Mouse (Mus musculus) heart, postnatal 14 days (tissue): ENCODE measurements around the gene Dgkz. TPM values are rescaled to one million over a fixed set of nuclear protein-coding genes. Genes with fewer than 3 reads are reported as not detected.

ENCODE experiments used
- DNase-seq, 2 experiments: peaks; one replicate each; pipeline ENCODE4 v3.0.0; 2021 to 2022
- intact Hi-C: fragments of 180-260 bp; cut with DNase I; formaldehyde crosslinking; loops from one replicate; pipeline ENCODE4 v1.15.1; 2025
- microRNA-seq, 2 experiments: library from miRNA; unstranded; fragments of <30 nt; microRNA quantifications; one replicate each; pipeline ENCODE4 v1.2.0; 2021 to 2022
- total RNA-seq, 2 experiments: library from RNA; stranded (reverse); gene quantifications; 2 replicates each; pipeline ENCODE4 v1.2.3; 2021

The Dgkz gene
- total RNA-seq, 2 experiments from 2014 or later: 62.3 to 63.1 TPM

GRCm38 (mm10) chr2:91903171-91903925 is 72.3 kb downstream of the Dgkz start:
- intact Hi-C loops: no loop called here
- no peak for DNase-seq

- intact Hi-C loops: no loop called here
Observed at GRCm38 (mm10) chr2:91902336-91902735, 73.3 kb downstream of the Dgkz start.

GRCm38 (mm10) chr2:91900431-91900830 is 75.2 kb downstream of the Dgkz start:
- intact Hi-C loops: no loop called here
- no peak for DNase-seq

More at GRCm38 (mm10) chr2:91902336-91902735, 73.3 kb downstream of the Dgkz start:
- no peak for DNase-seq

GRCm38 (mm10) chr2:91899141-91899540 is 76.5 kb downstream of the Dgkz start:
- no peak for DNase-seq
- intact Hi-C loops: no loop called here

- no peak for DNase-seq
- intact Hi-C loops: no loop called here
Observed at GRCm38 (mm10) chr2:91897968-91898367, 77.7 kb downstream of the Dgkz start.

- intact Hi-C loops: no loop called here
- DNase-seq: no peak
Observed at GRCm38 (mm10) chr2:91895401-91895800, 80.3 kb downstream of the Dgkz start.

GRCm38 (mm10) chr2:91894716-91895115 is 80.9 kb downstream of the Dgkz start:
- intact Hi-C loops: no loop called here
- no peak for DNase-seq

- no peak for DNase-seq
- intact Hi-C loops: no loop called here
Observed at GRCm38 (mm10) chr2:91884616-91885015, 91.0 kb downstream of the Dgkz start.

- intact Hi-C loops: no loop called here
- no peak for DNase-seq
Observed at GRCm38 (mm10) chr2:91883961-91884360, 91.7 kb downstream of the Dgkz start.

Small RNA genes within 50 kb of the gene (microRNA-seq; reads per million reads assigned to microRNA genes)
- 0 to 0.36 reads per million in 2 experiments for gene Mir6999

Other genes with a start within 250 kb of the Dgkz start
- 10 to 100 TPM; 19.4 to 19.6 TPM for gene Ambra1, start 245.7 kb downstream of the Dgkz start, total RNA-seq
- gene Chrm4, start 48.6 kb downstream of the Dgkz start, total RNA-seq: not detected
- gene Mdk, start 43.6 kb downstream of the Dgkz start, total RNA-seq: 10 to 100 TPM; 15.7 to 16.8 TPM
- gene Gm9821, start 30.2 kb downstream of the Dgkz start, total RNA-seq: not detected
- gene Creb3l1, start 48.6 kb upstream of the Dgkz start, total RNA-seq: 1 to 10 TPM; 8.0 to 8.5 TPM
- gene Phf21a, start 117.3 kb upstream of the Dgkz start, total RNA-seq: 10 to 100 TPM; 32.6 to 33.6 TPM